Mouse (Mus musculus) activated CD4-positive, CD25-positive, alpha-beta regulatory T cell, adult 4 months (primary cell): ENCODE results near the gene Slc2a1. TPM values are rescaled to one million over a fixed set of nuclear protein-coding genes. Genes with fewer than 3 reads are reported as not detected.

Experiments used
- ATAC-seq: one replicate; pipeline ENCODE4 v1.8.0; 2017
- polyA plus RNA-seq, 2 experiments: library from polyadenylated mRNA; unstranded; fragments of 100-300 nt; shearing (Covaris generic); gene quantifications; one replicate each; pipeline ENCODE4 v1.2.1; 2017

Slc2a1 gene
- polyA plus RNA-seq, 2 experiments from 2014 or later: 27.6 to 29.1 TPM

DNA sequence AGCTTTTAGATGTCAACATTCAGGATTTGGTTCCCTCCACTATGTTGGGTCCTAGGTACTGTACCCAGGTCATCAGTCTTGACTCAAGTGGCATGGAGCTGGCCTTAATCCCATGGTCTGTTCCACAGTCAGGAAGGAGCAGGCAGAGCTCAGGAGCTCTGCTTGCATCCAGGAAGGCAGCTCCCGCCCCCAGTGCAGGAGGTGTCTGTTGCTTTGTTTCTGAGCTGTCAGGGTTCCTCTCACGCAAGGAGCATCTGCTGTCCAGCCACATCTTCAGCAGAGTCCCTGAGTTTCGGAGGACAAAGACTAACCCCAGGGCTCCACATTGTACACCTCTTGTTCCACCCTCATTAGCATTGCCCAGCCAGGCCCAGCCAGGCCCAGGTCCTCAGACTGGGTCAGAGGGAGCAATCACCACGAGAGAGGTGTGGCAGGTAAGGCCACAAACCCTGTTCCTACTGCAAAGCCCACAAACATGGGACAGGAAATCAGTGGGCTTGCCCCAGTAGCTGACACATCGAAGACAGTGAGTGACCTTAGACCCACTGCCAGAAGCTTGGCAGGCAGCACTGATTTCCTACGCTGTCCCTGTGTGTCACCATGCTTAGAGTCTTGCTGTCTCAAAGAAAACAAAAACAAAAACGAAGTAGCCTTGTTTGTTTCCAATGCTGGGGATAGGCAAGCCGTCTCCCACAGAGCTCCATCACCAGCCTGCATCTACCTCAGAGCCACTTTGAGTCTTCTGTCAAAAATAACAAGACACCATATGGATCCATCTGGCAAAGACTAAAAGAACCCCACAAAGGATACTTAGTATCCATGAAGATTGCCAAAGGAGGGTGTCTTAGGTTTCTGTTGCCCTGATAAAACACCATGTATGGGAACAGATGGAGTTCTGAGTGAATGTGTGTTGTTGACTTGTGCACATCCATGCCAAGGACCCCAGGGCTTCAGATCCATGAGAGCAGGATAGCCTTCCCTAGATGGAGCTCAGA, 10.0 kb upstream of the Slc2a1 start:
- ATAC-seq: no peak

DNA sequence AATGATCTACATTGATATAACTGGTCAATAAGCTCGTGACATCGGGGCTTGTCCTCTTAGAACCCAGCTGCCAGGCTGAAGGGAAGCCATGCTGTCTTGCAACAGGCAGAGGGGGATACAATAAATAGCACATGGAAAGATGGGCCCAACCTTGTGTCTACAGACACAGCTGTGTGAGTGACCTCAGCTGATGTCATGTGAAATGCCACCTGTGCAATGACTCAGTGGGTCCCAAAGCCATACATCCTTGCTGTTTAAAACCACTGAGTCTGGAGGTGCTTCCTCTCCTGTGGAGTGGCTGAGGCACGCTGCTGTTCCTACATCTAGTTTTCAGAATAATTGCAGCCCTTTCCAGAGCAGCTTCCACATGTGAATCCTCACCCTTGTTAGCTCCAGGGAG, 7.1 kb upstream of the Slc2a1 start:
- ATAC-seq: no peak

DNA sequence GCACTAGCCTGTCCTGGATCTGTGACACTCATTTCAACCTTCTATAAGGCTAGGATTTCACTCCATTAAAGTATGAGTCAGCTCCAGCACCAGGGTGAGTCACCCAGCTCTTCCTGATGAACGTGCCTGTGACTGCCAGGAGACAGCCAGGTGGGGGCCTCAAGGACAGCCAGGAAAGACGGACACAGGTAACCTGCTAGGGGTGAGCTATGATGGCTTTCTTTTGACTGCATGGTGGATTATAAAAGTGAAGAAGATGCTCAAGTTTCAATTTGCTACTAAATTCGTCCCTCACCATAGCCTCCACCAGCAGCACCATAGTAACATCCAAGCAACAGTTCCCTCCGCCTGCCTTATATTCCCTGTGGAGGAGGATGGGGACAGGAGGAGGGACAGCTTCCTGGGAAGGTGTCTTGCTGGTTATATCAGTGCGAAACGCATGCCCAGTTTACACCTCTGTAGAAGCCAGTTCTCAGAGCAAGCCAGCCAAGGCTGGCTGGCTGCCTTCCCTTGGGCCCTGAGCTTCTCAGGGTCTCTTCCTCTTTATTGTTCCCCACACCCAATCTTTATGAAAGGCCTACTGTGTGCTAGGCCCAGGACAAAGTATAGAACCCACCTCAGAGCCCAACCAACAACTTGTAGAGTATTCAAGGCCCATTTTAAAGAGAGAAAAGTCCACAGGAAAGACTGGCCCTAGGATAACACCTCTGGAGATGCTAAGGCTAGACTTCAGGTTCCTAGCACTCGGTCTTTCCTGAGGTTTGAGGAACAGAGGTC, 6.0 kb upstream of the Slc2a1 start:
- no peak for ATAC-seq

DNA sequence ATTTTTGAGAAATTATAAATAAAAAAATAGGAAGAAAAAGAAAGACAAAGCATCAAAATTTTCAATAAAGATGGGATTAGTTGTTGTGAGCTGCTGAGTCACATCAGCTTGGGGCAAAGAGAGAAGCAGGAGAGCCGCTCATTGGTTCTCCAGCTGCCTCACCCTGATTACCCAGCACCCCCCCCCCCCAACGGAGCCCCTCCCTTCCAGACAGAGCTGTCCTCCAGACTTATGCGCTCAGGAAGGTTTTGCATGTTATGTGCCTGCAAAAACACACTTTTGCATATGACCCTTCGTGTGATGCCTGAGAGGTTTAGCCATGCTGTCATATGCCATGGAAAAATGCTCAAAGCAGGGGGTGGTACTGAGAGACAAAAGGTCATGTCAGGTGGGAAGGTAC, 3.7 kb upstream of the Slc2a1 start:
- ATAC-seq: no peak

DNA sequence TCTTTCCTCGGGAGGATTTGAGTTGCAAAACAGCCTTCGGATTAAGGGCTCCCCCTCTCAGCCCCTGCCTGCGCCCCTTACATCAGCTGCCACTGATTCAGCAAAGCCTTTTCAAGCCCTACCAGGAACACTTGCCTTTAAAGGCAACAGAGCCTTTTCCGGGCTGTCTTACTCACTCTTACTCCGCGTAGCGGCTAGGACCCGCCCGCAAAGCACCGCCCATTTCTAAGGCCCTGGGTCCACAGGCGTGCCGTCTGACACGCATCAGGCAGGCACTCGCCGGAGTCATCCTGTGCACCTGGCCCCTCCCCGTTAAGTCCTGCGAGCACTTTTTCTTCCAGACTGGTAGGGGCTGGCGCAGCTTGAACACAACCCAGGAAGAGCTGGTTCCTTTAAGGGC, 2.8 kb upstream of the Slc2a1 start:
- peak; percentile 83 for ATAC-seq

DNA sequence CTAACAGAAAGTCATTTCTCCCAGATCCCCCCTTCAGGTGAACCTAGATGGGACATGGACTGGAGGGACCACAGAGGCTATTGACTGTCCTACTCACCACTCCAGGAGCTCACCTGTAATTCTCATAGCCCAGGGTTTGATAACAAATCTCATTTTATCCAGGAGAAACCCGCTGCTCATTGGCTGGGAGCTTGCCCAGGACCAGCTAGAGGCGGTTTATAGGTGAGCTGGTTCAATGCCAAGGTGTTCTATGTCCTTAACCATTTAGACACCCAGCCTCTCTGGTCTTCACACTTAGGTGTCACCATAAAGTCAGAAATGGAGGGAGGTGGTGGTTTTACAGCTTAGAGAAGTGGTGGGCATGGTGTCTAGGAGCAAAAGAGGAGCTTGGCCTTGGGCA, 644 bp upstream of the Slc2a1 start:
- ATAC-seq: no peak

DNA sequence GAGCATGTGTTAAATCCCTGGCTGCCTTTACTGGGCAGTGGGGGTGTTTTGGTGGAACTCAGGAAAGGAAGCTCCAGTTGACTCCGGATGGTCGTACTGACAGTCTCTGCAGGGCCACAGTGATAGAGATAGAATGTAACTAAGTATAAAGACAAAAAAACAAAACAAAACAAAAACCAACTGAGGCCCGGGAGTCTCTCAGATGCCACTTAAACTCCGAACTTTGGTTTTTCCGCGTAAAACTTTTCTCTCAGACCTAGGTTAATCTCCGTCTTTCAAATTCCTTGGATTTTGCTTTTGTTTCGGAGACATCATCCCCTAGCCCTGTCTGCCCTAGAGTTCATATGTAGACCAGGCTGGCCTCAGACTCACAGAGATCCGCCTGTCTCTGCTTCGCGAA, 1.1 kb downstream of the Slc2a1 start:
- no peak for ATAC-seq

DNA sequence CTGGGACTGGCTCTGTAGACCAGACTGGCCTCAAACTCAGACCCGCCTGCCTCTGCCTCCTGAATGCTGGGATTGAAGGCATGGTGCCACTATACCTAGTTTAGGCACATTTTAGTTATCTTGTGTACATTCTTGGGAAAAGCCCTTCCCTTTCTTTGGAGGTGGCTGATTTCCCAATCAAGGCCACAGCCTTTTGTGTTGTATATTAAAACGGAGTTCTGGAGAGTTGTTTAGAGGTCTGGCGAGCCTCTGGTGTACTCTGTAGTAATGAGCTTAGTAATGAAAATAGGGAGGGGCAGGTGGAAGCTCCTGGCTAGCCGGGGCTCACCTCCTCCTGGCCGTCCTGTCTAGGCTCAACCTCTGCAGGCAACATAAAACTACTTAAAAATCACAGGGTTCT, 2.0 kb downstream of the Slc2a1 start:
- no peak for ATAC-seq

DNA sequence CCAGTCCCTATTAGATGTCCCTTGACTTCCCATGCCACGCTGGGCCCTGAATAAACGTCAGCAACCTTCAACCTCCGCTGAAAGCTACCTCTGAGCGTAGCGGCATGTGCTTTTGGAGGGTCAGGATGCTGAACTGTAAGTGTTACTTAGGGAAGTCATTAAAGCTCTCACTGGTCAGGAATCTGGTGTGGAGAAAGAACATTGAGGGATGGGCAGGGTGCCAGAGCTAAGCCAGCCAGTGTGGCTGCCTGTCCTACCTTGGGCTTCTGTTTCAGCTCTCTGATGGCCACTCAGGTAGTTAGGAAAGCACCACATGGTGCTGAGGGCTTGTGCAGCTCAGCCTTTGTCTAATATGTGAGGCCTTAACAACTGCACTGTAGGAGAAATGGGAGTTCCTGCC, 2.9 kb downstream of the Slc2a1 start:
- ATAC-seq: no peak

DNA sequence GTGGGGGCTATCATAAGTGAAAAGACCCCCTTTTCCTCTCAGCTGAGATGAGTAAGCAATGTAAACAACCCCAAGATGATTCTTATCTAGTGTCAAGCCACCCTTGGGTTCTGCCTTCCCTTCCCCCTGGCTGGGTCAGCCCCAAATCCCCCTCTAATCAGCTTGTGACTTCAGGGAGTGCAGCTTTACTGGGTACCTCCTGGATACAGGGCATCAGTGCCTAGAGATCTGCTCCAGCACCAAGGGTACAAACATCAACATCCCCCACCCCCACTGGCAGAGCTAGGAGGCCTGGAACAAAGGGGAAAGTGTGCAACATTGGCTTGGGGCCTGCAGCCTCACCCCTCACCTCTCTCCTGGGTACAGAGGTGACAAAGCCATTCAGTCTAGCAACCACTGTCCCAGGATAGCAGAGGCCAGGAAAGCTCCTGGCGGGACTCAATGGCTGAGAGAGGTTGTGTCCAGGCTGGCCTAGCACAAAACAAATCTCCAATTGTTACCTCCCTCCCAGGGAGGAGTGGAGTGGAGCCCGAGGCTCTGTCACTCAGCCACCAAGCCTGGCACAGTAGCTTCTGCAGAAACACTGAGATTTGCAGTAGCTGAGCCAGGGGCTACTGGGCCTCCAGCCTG, 3.9 kb downstream of the Slc2a1 start:
- ATAC-seq: no peak

DNA sequence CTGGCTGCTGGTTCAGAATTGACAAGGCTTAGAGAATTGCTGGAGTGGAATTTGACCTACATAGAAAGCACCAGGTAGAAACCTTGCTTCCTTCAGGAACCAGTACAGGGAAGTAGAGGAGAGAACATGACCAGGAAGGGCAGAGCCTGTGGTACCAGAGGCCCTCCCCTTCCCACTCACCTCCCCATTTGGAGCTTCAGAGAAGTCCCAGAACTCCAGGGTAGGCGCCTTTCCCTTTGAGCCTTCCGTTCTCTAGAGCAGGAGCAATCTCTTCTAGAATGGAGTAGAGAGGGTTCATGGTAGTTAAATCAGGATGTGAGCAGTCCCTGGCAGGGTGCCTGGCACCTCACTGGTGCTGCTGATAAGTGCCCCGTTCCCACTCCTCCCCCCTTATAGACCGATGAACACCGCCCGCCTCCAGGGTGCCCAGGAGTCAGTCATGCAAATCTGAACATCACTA, 7.1 kb downstream of the Slc2a1 start:
- ATAC-seq: no peak

DNA sequence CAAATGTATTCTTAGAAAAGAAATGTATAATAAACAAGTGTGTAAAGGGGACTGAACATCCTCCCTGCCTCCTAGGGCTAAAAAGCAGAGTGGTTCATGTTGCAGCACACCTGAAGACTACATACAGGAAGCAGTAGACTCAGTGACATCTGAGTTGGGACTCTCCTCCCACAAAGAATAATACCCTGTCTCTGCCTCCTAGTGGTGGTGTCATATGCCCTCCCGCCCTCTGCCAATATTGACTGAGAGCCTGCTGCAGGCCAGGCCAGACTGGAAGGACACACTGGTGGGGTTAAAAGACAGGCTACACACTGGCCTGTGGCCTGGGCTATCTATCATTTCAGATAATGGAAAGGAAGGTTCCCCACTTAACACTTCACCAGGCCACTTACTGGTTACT, 7.8 kb downstream of the Slc2a1 start:
- peak; percentile 93 for ATAC-seq

DNA sequence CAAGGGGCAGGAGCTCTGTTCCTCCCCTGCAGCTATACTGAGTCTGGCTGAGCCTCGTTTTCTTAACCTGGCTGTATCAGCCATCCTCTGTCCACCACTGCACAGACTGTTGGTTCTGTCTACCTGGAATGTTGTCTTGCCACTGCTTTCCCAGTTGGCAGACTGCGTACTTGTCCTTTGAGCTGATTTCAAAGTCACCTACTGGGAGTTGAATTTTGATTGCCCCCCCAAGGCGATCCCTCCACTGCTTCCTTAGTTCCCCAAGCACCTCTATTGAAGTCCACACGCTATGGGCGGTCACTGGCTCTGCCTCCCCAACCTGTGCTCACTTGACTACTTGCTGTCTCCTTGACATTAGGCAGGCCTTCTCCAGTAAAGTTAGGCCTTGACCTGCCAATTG, 9.1 kb downstream of the Slc2a1 start:
- no peak for ATAC-seq

DNA sequence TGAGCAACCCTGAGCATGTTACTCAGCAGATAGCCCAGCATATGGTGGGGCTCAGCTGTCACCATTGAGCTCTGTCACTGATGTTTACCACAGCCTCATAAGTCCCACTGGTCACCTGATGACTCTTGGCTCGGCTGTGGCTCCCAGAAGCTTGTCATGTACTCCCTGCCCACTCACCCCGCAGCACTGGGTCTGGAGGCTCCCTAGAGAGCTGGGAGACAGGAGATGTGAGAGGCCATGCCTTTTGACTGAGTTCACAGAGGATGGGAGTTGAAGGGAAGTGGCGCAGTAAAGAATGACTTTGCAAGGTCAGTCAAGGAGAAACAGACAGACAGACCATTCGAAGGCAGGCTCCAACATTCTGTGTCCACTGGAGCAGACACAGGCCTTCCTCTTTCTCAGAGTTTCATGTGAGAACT, 10.2 kb downstream of the Slc2a1 start:
- no peak for ATAC-seq

DNA sequence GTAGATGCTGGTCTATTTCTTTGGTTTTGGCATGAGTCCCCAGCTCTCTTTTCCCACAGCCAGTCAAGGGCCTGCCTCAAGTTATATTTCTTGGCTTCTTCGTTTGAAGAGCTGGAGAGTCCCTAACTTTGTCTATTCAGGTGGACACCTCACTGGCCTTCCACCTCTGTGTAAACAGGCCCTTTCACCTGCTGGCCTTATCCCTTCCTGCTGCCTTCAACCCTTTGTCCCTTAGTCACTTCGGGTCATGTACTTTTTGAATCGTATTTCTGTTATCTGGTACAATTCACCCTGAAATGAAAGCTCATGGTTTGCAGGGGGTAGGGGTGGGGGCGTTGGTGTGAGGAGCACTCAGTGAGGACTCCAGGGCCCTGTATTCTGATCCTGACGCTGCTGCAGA, 10.8 kb downstream of the Slc2a1 start:
- ATAC-seq: no peak

DNA sequence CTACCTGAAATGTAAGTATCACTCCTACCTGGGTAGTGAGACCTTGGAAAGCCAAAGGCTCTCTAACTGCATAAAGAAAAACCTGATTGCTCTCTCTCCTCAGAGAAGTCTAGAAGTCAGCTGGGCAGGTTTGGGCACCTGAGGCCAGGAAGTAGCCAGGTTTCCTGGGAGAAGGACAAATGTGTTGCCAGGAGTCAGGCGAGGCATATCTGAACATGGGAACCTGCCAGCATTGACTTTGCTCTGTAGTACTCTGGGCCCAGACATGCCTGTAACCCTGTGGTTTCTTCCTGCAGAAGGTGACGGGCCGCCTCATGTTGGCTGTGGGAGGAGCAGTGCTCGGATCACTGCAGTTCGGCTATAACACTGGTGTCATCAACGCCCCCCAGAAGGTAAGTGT, 11.6 kb downstream of the Slc2a1 start:
- no peak for ATAC-seq

DNA sequence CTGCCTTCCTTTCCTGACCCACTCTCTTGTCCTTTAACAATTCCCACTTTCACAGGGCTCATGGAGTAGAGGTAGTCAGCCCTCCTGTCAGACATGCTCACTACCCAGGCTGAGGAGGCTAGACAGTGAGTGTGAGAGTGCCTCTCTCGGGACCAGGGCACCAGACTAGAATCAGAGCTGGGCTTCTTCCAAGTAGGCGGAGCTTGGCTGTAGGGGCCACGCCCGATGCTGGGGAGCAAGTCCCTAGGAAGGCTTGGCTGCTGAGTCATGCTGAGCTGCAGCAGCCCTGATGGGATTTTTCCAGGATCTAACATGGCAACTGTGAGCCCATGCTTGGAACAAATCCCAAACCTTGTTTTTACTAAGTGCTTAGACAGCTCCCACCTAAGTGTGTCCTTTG, 12.7 kb downstream of the Slc2a1 start:
- ATAC-seq: no peak

DNA sequence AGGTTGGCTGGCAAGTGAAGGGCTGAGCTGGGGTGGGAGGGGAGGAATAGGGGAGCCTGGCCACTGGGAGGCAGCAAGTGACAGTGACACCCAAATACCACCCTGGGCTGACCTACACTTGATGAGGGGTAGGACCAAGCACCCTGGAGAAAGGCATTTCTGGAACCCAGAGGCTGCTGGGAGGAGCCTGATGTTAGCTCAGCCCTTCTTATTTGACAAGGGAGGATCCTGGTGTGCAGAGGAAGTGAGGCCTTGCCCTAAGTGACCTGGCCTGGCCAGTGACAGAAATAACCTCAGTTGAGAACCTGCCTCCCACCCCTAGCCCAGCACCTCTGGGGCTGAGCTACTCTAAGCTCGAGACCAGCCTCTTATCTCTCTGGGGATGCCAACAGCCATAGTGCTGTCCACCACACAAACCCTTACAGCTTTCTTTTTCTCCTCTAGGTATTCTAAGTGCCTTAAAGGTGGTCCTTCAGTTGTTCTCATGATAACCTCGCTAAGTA, 16.3 kb downstream of the Slc2a1 start:
- ATAC-seq: no peak

DNA sequence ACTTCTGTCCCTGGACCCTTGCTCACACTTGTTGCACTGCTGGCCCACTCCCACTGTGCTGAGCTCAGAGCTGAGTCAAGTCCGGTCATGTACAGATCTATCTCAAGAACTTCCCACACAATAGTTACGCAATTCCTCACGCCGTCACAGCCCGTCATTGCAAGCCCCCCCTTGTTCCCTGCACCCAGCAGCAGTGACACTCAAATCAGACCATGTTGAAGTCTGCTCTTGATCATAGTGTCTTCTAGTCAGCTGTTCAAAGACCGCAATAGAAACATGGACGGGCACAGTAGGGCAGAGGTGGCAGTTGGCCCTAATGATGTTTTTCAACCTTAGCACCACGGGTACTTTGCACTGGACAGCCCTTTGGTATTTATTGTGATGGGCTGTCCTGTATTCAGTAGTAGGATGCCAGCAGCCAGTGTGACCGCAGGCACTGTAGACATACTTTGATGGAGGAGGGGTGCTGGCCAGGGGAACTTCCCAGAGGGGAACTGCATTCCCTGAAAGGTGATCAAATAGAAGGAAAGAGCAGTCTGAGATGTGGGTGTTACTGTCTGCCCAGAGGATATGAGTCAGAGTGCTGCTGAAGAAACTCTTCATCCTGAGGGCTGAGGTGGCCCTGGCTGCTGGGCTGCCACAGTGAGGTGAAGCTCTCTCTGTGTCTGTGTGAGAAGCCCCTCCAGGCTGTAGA, 17.2 kb downstream of the Slc2a1 start:
- peak; percentile 65 for ATAC-seq

DNA sequence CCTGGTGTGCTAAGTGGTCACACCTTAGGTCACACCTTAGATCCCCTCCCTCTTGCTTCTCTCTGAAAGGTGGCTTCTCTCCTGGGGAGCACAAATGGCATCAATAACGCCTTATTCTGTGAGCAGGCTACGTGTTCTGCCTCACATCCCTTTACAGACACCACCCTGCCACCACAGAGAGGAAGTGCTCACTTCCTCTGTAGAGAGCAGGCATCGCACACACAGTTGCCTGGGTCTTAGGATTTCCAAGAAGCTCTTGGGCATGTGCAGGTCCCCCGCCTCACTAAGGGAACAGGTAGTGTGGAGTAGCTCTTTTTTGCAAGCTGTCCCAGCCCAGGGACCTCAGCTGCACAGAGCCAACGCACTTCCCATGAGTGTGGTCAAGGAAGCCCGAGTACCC, 18.7 kb downstream of the Slc2a1 start:
- ATAC-seq: peak; percentile 87

DNA sequence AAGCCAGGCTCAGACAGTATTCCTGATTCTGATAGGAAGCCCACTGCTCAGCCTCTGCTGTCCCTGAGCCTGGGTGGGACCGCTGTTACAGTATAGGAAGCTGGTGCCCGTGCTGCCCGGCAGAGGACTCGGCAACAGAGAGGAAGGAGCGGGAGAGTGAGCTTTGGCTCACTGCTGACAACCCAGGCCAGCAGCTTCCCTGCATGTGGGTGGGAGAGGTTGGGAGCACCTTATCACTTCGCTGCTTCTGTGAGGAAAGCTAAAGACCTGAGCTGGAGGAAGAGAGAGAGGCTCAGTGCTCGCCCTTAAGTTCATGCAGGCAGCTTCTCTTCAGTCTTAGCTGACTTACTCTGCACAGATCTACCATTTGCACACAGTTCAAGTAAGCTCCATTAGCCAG, 20.0 kb downstream of the Slc2a1 start:
- ATAC-seq: no peak

DNA sequence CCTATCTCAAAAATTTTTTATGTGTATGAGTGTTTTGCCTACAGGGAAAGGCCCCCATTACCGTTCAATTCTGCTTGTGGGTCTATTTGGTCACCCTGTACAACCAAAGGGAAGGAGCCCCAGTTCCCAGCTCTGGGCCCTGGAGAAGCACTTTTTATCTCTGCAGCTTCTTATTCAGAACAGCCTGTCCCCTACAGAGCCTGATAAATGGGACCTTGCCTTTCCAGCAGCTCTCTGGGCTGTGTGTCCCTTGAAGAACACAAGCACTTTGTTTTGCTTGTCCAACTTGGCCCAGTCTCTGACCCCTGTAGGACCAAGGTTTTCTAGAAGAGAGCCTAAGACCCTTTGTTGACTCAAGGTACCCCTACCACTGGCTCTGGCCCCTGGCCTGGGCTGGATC, 20.6 kb downstream of the Slc2a1 start:
- no peak for ATAC-seq
